Mouse (Mus musculus) lung, postnatal 0 days (tissue): ENCODE data around the gene Zw10.

Experiments
- CTCF ChIP-seq: IDR thresholded peaks from 2 replicates; pipeline ENCODE4 v1.5.1; 2016; ENCODE audit warnings: antibody characterized with exemption, mild to moderate bottlenecking
- EP300 ChIP-seq: IDR thresholded peaks from 2 replicates; pipeline ENCODE4 v1.6.1; 2016; ENCODE audit warnings: antibody characterized with exemption, mild to moderate bottlenecking, control low read depth

DNA sequence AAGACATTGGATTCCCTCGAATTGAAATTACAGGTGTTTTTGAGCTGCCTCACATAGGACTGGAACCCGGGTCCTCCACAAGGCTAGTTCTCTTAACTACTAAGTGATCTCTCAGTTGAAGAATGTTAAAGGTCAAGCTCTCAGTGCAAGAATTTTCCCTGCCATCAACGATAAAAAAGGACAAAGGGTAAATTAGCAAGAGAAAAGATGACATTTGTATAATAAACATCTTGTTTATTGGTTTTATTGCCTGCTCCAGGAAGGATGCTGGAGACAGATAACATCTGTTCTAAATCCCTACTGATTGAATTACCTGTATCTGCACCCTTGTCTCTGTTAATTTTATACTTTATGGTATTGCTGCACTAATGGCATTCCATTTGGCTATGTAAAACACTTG is 1.4 kb upstream of the Zw10 start:
- TF ChIP-seq CTCF (no peak), EP300 (no peak)
